Mouse (Mus musculus) cerebellum, adult 9-11 months (tissue): ENCODE results near the gene Zscan12.

Source experiments
- DNase-seq: peaks from one replicate; pipeline ENCODE4 v3.0.0; 2022

Zscan12 gene

DNA sequence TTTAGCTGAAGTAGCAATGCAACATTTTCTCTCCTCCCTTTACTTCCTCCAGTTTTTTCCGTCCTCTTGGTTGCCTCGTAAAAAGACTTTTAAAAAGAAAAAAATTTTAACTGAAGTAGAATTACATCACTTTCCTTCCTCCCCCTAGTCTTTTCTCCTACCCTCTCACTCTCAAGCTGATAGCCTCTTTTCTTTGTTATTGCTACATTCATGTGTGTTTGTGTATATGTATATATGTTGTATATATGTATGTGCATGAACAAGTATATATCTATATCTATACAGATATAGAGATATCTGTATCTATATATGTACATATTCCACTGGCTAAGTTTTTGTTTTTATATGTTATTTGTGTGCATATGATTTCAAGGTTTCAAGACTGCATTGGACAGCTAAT lies 40.2 kb downstream of the Zscan12 start:
- no peak for DNase-seq

DNA sequence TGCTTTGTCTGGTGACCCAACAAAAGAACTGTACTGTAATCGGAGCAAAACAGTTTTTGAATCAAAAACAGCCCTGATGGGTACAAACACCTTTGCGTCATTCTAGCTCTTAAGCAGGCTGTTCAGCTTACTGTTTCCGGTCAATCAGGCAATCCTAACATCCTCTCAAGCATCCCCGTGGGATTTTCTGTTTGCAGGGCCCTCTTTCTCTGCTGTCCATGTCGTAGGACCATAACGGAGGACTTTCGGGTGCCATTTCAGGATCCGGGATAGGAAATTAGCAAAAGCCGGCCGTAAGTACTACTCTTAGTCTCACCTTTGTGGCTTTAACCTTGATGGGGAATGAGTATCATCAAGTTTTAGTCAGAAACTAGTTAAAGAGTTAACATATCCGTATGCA lies 44.7 kb downstream of the Zscan12 start:
- peak; percentile 16 for DNase-seq

DNA sequence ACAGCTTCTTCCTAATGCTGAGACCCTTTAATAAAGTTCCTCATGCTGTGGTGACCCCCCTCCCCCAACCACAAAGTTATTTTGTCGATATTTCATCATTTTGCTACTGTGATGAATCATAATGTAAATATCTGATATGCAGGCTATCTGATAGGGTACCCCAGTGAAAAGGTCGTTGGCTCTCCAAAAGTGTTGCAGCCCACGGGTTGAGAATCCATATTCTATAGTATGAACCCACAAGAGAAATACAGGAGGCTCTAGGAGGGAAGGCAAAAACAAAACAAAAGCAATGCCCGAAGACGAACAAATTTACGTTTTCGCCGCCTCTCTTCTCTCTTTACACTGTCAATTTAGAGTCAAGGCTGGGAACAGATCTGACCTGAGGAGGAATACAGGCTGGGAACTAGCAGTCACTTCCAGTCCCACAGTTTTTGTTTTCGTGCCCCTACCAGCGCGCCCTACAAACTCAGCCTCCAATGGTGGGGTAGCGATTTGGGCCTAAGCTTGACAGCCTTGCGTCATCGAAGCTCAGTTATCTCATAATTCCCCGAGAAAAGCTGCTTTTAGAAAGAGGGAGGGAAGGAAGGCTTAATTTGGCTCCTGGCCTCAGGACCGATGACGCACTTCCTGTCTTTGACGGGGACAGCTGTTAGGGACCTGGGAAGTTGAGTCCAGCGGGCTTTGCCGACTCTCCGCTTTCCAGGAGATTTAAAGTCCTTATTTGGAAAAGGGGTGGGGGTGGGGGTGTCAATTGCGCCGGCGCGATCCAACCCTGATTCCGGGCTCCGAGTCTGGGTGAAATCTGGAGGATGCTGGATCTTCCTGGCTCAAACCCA lies 45.6 kb downstream of the Zscan12 start:
- DNase-seq: peak; percentile 90

DNA sequence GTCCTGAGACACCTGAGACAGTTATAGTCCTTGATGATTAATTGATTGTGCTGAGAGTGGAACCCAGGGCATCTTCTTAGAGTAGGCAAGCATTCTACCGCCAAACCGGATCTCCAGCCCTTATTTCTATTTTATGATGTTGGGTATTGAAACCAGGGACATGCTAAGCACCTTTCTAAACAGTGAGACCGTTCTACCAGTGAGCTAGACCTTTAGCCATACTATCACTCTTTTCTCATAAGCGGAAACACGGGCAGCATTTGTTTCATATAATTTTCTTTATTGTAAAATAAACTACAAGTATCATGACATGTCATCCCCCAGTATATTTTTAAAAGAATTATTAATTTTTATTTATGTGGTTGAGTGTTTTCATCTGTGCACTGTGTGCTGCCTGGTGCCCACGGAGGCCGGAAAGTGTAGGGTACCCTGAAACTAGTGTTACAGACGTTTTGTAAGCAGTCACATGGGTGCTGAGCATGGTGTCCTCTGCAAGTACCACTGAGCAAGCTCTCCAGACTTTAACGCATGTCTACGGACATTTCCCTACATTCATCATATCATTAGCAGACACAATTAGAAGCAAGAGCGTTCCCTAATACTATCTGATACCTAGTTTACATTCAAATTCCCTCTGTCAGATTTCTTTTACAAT lies 46.3 kb downstream of the Zscan12 start:
- DNase-seq: peak; percentile 23

DNA sequence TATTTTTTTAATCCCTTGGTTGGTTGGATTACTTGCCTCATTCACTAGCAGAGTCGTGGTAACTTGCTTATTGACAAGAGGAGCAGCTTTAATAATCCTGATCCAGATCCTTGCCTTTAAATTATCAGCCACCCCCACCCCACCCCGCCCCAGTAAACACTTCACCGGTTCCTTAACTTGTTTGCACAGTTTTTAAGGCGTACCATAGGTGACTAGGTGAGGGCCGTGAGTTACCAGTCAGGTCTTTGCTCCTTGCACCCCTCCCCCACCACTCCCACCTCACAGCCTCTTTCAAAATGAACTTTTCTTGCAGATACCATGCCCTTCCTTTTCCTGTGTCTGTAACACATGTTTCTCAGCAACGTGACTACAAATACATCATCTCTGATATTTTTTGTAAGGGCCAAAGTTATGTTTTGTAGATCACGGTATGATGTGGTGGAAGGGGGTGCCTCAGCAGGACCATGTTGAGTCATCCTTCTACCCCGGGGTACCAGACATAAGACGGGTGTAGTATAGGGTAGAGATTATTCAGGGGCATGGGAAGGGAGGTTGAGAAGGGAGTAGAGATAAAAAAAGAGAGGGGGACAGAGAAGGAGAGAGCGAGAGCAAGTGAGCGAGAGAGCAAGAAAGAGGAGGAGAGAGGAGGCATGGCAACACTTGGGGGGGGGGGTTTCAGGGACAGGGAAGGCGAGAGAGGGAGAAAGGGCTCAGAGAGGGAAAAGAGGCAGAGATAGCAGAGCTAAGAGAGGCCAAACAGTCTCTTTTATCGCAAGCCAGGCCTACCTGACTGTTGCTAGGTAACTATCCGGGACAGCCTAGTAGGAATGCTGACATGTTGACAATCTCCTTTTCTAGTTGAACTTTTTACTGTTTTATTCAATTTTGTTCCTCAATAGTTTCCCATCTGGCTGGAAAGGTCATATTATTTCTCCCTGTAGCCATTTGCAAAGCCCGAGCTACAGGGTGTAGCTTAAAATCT lies 51.9 kb downstream of the Zscan12 start:
- DNase-seq: no peak

DNA sequence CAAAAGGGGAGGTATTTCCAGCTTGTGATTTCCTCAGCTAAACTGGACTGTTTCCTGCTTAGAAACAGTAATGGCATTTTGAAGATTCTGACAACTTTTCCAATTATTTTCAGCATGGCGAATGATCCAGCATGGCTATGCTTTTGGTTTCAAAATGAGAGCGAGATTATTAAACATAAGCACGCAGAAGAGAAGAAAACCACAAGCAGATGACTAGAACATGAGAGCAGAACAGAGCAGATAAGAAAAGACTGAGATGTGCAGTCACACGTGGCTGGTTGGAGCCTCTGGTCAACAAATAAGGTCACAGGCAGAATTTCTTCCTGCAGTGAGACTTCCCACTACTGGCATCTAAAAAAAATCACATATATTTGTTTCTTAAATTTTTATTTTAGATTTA lies 52.6 kb downstream of the Zscan12 start:
- no peak for DNase-seq

DNA sequence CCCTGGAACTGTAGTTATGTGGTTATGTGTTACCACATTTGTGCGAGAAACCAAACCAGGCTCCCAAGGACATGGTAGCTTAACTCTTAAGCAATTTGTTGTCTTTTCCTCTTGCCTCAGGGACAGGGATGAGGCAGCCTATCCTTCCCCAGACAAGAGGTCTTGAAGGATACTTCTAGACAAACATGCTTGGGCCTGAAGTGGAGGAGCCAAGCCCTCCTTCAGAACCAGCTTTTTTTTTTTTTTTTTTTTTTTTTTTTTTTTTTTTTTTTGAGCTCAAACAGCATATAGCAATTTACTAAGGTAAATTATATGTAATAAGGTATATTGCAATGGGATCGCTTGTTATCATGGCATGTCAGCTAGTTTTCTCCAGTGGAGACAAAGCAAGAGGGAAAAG lies 53.1 kb downstream of the Zscan12 start:
- DNase-seq: no peak

DNA sequence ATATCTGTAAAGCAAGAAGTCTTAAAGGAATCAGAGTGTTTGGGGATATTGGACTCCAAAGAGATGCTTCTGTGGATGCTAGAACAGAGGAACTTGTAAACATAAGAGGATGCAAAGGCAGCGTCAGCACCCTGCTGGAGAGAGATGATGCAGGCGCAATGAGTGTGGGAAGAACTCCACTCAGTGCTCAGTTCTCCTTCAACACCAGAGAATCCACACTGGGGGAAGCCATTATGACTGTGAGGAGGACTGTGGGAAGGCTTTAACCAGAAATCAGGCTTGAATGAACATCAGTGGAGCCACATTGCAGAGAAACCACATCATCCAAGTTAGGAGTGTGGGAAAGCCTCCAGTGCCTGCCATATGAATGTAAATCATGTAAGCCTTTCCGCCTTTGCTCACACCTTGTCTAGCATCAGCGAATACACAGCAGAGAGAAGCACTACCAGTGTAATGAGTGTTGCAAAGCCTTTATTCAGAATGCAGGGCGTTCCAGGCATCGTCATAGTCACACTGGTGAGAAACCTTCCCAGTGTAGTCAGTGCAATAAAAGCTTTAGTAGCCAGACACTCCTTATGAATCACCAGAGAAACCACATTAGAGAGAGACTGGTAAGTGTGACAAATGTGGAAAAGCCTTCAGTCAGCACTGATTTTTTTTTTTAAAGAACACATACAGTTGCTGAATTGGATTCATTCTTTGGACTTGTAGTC lies 54.8 kb downstream of the Zscan12 start:
- no peak for DNase-seq

DNA sequence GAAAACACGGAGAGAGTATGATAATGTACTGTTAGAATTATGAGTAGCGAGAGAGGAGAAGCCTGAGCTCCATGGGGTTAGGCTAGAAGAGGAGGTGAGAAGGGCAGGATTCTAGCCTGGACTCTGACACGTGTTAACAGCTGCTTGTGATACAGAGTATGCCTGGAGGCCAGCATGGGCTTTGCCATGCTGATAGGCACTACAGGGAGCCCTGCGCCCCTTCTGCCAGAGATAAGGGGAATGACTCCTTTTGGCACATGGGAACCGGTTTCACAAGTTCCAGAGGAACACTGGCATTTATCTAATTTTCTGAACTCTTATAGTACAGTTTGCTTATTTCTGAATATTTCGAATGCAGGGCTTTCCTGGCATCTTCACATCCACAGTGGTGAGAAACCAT lies 56.2 kb downstream of the Zscan12 start:
- no peak for DNase-seq
